Comparison of ENCODE assay signal across 8 mouse cellular contexts in genomic region chr10:81268643-81269412, GRCm38 (mm10). TPM values are rescaled to one million over a fixed set of nuclear protein-coding genes. Genes with fewer than 3 reads are reported as not detected.
DNase-seq lines count a peak whose midpoint lies in the region; ATAC-seq and TF ChIP-seq lines count a peak whose summit lies in the region.

No protein-coding gene starts in this region.

- WGBS in lung, embryonic 15.5 days: 75% methylated on average over 16 of the region's 16 CpGs
- WGBS in forebrain, embryonic 10.5 days: 83% methylated on average over 16 of the region's 16 CpGs
- 75% methylated on average over 16 of the region's 16 CpGs for WGBS in intestine, postnatal 0 days
- 83% methylated on average over 16 of the region's 16 CpGs for WGBS in neural tube, embryonic 14.5 days

- no peak for ATAC-seq in lung, embryonic 15.5 days (ENCODE audit: borderline replicate concordance, extremely low read depth, low FRiP score, low TSS enrichment)
- ATAC-seq in intestine, postnatal 0 days: no peak
- ATAC-seq in neural tube, embryonic 14.5 days (ENCODE audit: low read depth): no peak

- peaks cover 23% of the 10 kb centered on the region for H3K4me1 ChIP-seq in lung, embryonic 15.5 days
- H3K4me1 ChIP-seq in forebrain, embryonic 10.5 days: peaks cover 30% of the 10 kb centered on the region
- 0 out of 2 replicates have a peak, but pooled peaks cover 4% of the 10 kb centered on the region for H3K4me1 ChIP-seq in intestine, postnatal 0 days (replicated peaks; ENCODE audit: control insufficient read depth, insufficient read depth, low read length)
- peaks cover 15% of the 10 kb centered on the region; the same call in 1 of the 2 replicates for H3K4me1 ChIP-seq in neural tube, embryonic 14.5 days (ENCODE audit: control insufficient read depth, insufficient read depth, low read length)

- peak overlapping the region; percentile 58 for H3K4me3 ChIP-seq in lung, embryonic 15.5 days
- peak overlapping the region; percentile 78 for H3K4me3 ChIP-seq in forebrain, embryonic 10.5 days
- H3K4me3 ChIP-seq in intestine, postnatal 0 days (ENCODE audit: low read depth, low read length): peak overlapping the region; percentile 49
- peak overlapping the region; percentile 66 for H3K4me3 ChIP-seq in neural tube, embryonic 14.5 days (ENCODE audit: low read depth, low read length)

- H3K27ac ChIP-seq in lung, embryonic 15.5 days: no peak overlapping the region
- H3K27ac ChIP-seq in forebrain, embryonic 10.5 days: peak overlapping the region; percentile 87
- peak overlapping the region; percentile 54 for H3K27ac ChIP-seq in intestine, postnatal 0 days (ENCODE audit: low read depth, low read length)
- no peak overlapping the region for H3K27ac ChIP-seq in neural tube, embryonic 14.5 days (ENCODE audit: low read depth, low read length)

- TF ChIP-seq CTCF in intestine, postnatal 0 days (IDR thresholded peaks at IDR 0.05; ENCODE audit: low read depth): no peak

- peak overlapping the region; percentile 83 for H3K4me2 ChIP-seq in lung, embryonic 15.5 days
- H3K4me2 ChIP-seq in intestine, postnatal 0 days (replicated peaks; ENCODE audit: low read depth): peak overlapping the region; percentile 67
- peak overlapping the region; percentile 78 for H3K4me2 ChIP-seq in neural tube, embryonic 14.5 days (ENCODE audit: low read depth, low read length)

- peaks cover 42% of the 10 kb centered on the region for H3K36me3 ChIP-seq in lung, embryonic 15.5 days
- H3K36me3 ChIP-seq in forebrain, embryonic 10.5 days (replicated peaks): peaks cover 65% of the 10 kb centered on the region
- H3K36me3 ChIP-seq in intestine, postnatal 0 days (ENCODE audit: control insufficient read depth, insufficient read depth): peaks cover 48% of the 10 kb centered on the region
- H3K36me3 ChIP-seq in neural tube, embryonic 14.5 days (ENCODE audit: control insufficient read depth, insufficient read depth, low read length): peaks cover 26% of the 10 kb centered on the region

- H3K9me3 ChIP-seq in lung, embryonic 15.5 days: no peaks in the 10 kb centered on the region
- no peaks in the 10 kb centered on the region for H3K9me3 ChIP-seq in forebrain, embryonic 10.5 days
- no peaks in the 10 kb centered on the region for H3K9me3 ChIP-seq in intestine, postnatal 0 days (ENCODE audit: control insufficient read depth)
- no peaks in the 10 kb centered on the region for H3K9me3 ChIP-seq in neural tube, embryonic 14.5 days (ENCODE audit: control insufficient read depth, low read length)

- no peak for DNase-seq in lung, postnatal 14 days
- DNase-seq in forebrain, embryonic 10.5 days (ENCODE audit: extremely low spot score, low spot score): no peak
- no peak for DNase-seq in kidney, postnatal 10 days
- DNase-seq in embryo, embryonic 10 days (ENCODE audit: low spot score): no peak
- no peak for DNase-seq in T-cell, adult 2 months (ENCODE audit: low spot score)

- H3K9ac ChIP-seq in lung, embryonic 15.5 days: peak overlapping the region; percentile 74
- H3K9ac ChIP-seq in intestine, postnatal 0 days (ENCODE audit: low read depth, low read length): peak overlapping the region; percentile 59
- peak overlapping the region; percentile 76 for H3K9ac ChIP-seq in neural tube, embryonic 14.5 days (replicated peaks; ENCODE audit: low read depth, low read length)

- H3K27me3 ChIP-seq in lung, embryonic 15.5 days: no peaks in the 10 kb centered on the region
- H3K27me3 ChIP-seq in forebrain, embryonic 10.5 days (ENCODE audit: poor library complexity, severe bottlenecking): no peaks in the 10 kb centered on the region
- H3K27me3 ChIP-seq in intestine, postnatal 0 days (replicated peaks; ENCODE audit: control insufficient read depth, insufficient read depth, low read length): no peaks in the 10 kb centered on the region
- no peaks in the 10 kb centered on the region for H3K27me3 ChIP-seq in neural tube, embryonic 14.5 days (ENCODE audit: control insufficient read depth, insufficient read depth, low read length)

RNA-seq across cellular contexts. Expression of gene Apba3, which starts 2.1 kb away (rescaled TPM):
- polyA plus RNA-seq in lung, embryonic 15.5 days (2015; fragmentation: Nextera tagmentation; extraction: Ambion mirVana): 60.7 and 66.5 TPM in 2 replicates
- polyA plus RNA-seq in forebrain, embryonic 10.5 days (2016; fragmentation: Nextera tagmentation; extraction: Ambion mirVana): 51.9 and 52.1 TPM in 2 replicates
- polyA plus RNA-seq in intestine, postnatal 0 days (2015; fragmentation: Nextera tagmentation; extraction: Ambion mirVana): 75.2 and 75.4 TPM in 2 replicates
- polyA plus RNA-seq in neural tube, embryonic 14.5 days (2014; fragmentation: Nextera tagmentation; extraction: Ambion mirVana): 26.1 and 27.8 TPM in 2 replicates

RNA-seq across cellular contexts. Expression of gene Mrpl54, which starts 2.1 kb away (rescaled TPM):
- 208 and 225 TPM in 2 replicates for polyA plus RNA-seq in lung, embryonic 15.5 days (2015; fragmentation: Nextera tagmentation; extraction: Ambion mirVana)
- 217 TPM in 2 replicates for polyA plus RNA-seq in forebrain, embryonic 10.5 days (2016; fragmentation: Nextera tagmentation; extraction: Ambion mirVana)
- 268 and 287 TPM in 2 replicates for polyA plus RNA-seq in intestine, postnatal 0 days (2015; fragmentation: Nextera tagmentation; extraction: Ambion mirVana)
- 130 and 136 TPM in 2 replicates for polyA plus RNA-seq in neural tube, embryonic 14.5 days (2014; fragmentation: Nextera tagmentation; extraction: Ambion mirVana)

RNA-seq across cellular contexts. Expression of gene Matk, which starts 16.1 kb away (rescaled TPM):
- 2.7 and 3.9 TPM in 2 replicates for polyA plus RNA-seq in lung, embryonic 15.5 days (2015; fragmentation: Nextera tagmentation; extraction: Ambion mirVana)
- 3.7 and 5.0 TPM in 2 replicates for polyA plus RNA-seq in forebrain, embryonic 10.5 days (2016; fragmentation: Nextera tagmentation; extraction: Ambion mirVana)
- 0.66 and 1.2 TPM in 2 replicates for polyA plus RNA-seq in intestine, postnatal 0 days (2015; fragmentation: Nextera tagmentation; extraction: Ambion mirVana)
- polyA plus RNA-seq in neural tube, embryonic 14.5 days (2014; fragmentation: Nextera tagmentation; extraction: Ambion mirVana): 21.8 and 37.6 TPM in 2 replicates

RNA-seq across cellular contexts. Expression of gene Tjp3, which starts 22.6 kb away (rescaled TPM):
- 26.4 and 28.8 TPM in 2 replicates for polyA plus RNA-seq in lung, embryonic 15.5 days (2015; fragmentation: Nextera tagmentation; extraction: Ambion mirVana)
- polyA plus RNA-seq in forebrain, embryonic 10.5 days (2016; fragmentation: Nextera tagmentation; extraction: Ambion mirVana): 8.8 and 10.1 TPM in 2 replicates
- polyA plus RNA-seq in intestine, postnatal 0 days (2015; fragmentation: Nextera tagmentation; extraction: Ambion mirVana): 43.2 and 43.4 TPM in 2 replicates
- 2.6 and 4.4 TPM in 2 replicates for polyA plus RNA-seq in neural tube, embryonic 14.5 days (2014; fragmentation: Nextera tagmentation; extraction: Ambion mirVana)

RNA-seq across cellular contexts. Expression of gene Pip5k1c, which starts 23.9 kb away (rescaled TPM):
- 45.4 and 47.0 TPM in 2 replicates for polyA plus RNA-seq in lung, embryonic 15.5 days (2015; fragmentation: Nextera tagmentation; extraction: Ambion mirVana)
- polyA plus RNA-seq in forebrain, embryonic 10.5 days (2016; fragmentation: Nextera tagmentation; extraction: Ambion mirVana): 60.6 and 62.1 TPM in 2 replicates
- 27.2 and 27.6 TPM in 2 replicates for polyA plus RNA-seq in intestine, postnatal 0 days (2015; fragmentation: Nextera tagmentation; extraction: Ambion mirVana)
- polyA plus RNA-seq in neural tube, embryonic 14.5 days (2014; fragmentation: Nextera tagmentation; extraction: Ambion mirVana): 133 and 140 TPM in 2 replicates

Comparison
In these comparisons a context has a peak if more than half of its experiments do, and no peak if none do; other contexts are left out.
1. H3K27ac ChIP-seq: peak in forebrain, embryonic 10.5 days (single experiment) and intestine, postnatal 0 days (single experiment); none in lung, embryonic 15.5 days (single experiment) and neural tube, embryonic 14.5 days (single experiment).
2. Peak in every context shown above with its lines, with median percentiles within 50 percentile points of each other: H3K4me2 ChIP-seq, H3K4me3 ChIP-seq and H3K9ac ChIP-seq.